Mouse (Mus musculus) spleen, adult 10 weeks (tissue): ENCODE results near the gene Magix. TPM values are rescaled to one million over a fixed set of nuclear protein-coding genes. Genes with fewer than 3 reads are reported as not detected.

ENCODE experiments used
- polyA plus RNA-seq: library from polyadenylated mRNA; stranded (reverse); fragments of 350-450 nt; fragmentation: Illumina TruSeq; extraction: RNeasy Lipid Tissue Mini Kit (QIAGEN cat#74804); gene quantifications from one replicate; pipeline ENCODE4 v1.2.3, GENCODE M21; 2015; ENCODE audit warnings: low replicate concordance; ENCODE audit not compliant: insufficient read depth

Magix gene
- 0.14 TPM for polyA plus RNA-seq

DNA sequence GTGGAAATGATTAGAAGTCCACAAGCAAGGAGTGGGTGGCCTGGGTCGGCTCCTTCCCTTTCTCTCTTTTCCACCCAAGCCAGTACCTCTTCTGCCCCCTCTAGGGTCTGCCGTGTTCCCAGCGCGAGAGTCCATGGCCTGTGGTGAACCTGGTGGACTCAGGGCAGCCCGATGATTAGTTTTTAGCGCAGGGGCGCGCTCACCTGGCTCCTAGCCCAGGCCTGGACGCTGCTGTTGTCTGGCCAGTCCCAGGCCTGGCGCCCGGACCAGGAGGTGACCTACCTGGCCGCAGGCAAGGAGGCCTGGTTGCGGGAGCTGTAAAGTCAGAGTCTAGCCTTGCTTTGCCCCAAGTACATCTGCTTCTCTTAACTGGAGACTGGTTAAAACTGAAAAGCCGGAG, at the start of gene Magix:
Magix (minus strand) TSS at position 388 of the 400 bp plus-strand sequence.

DNA sequence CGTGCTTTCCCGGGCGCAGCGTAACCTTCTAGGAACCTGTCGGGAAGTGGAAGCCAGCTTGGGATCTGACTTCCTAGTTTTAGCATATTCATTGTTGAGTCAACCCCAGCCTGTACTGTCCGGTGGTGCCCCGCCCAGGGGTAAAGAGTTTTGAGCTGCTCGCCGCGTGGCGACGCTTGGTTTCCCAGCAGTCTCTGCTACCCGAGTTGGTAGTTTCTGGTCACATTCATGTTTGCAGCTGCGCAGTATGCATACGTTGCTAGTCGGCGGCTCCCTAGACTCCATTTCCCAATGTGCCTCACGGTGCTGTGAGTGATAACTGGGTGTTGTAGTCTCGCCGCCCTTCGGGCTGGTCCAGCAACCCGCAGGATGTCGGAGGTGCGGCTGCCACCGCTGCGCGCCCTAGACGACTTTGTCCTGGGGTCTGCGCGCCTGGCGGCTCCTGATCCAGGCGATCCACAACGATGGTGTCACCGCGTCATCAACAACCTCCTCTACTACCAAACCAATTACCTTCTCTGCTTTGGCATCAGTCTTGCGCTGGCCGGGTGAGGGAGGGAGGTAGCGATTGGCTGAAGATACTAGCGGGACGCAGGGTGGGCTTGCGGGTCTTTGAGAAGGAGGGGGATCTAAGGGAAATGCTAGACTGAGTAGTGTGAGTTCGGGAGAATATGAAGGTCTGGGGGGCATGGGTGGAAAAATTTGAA, 47.3 kb upstream of the Magix start, which contains the start of gene Praf2:
Praf2 (plus strand) TSS at position 225 of the 707 bp plus-strand sequence.

DNA sequence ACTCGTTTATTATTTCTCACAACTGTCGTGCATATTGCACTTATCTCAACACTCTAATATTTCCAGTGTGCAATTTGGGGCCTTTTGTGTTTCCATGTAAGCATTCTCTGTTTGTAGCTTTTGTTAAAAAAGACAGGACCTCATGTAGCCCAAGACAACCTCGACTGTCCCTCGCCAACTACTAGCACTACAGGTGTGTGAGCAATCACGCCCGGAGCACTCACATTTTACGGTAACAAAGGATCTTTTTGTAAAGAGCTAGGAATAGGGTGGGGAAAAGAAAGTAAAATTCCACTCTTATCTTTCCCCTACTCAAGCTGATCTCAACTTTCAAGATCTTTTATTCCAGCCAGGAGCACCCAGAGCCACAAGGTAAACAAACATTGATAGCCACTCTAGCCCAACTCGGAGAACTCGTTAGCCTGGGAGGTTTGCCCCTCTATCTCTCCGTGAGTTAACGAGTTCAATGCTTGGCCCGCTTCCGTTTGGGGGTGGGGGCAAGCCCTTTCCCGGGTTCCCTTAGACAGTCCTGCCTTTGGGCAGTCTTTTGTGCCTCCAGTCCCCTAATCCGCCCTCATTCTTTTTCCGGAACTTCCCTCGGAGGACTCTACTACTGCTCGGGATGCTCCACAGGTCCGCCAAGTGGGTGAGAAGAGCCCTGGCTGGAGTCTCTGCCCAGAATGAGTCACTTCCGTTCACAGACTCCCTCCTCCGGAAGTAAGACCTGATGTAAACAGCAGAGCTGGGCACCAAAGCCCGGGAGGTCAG, 40.6 kb upstream of the Magix start, which contains the start of gene Gm45208:
Gm45208 (plus strand) TSS at position 732 of the 768 bp plus-strand sequence.

DNA sequence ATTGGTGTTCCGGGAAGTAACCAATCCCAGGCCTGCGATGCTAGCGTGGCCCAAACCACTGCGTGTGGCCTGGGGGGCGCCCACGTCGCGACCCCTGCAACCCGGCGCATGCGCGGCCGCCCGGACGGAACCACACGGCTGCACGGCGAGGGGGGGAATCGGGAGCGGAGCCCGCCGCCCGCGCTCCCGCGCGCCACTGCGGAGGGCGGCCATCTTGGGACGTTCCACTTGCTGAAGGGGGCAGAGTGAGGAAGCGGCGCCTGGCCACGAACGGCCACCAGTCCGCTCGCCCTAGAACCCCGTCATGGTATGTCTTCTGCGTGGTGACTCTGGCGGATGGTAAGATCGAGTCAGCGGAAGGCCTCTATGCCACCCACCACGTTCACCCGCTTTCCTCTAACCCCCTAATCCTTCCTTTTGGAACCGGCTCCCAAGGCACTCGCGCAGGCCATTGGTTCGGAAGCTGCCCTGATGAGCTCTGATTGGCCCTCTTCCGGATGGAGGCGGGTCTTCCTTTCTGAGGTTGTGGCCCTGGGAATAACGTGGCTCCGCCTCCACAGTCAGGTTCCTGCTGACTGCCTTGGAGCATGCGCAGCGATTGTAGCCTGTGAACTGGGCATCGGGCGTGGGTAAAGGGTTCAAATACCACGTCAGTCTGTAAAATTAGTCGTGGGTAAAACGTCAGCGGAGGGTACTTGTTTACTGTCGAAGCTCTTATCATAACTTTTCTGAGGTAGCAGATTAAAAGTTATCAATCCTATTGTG, 33.3 kb upstream of the Magix start, which contains the start of gene Wdr45:
Wdr45 (plus strand) TSS at position 199 of the 765 bp plus-strand sequence.

DNA sequence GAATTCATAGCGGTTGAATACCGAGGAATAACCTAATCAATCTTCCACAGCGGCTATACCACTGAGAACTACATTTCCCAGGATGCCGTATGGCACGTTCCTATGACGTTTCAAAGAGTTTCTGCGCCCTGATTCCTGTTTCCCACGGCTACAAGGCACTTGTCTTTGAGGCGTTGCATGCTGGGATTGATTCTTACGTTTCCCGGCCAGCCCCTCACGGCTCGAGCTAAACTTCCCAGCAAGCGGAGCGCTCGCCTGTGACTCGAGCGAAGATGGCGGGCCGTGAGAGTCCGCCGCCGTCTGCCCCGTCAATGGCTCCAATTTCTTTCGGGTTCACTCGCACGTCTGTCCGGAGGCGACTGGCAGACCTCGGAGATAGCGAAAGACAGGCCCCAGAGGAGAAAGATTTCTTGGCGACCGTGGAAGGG, 15.9 kb upstream of the Magix start, which contains the start of gene Gpkow:
Gpkow (plus strand) TSS at position 178 of the 428 bp plus-strand sequence.

DNA sequence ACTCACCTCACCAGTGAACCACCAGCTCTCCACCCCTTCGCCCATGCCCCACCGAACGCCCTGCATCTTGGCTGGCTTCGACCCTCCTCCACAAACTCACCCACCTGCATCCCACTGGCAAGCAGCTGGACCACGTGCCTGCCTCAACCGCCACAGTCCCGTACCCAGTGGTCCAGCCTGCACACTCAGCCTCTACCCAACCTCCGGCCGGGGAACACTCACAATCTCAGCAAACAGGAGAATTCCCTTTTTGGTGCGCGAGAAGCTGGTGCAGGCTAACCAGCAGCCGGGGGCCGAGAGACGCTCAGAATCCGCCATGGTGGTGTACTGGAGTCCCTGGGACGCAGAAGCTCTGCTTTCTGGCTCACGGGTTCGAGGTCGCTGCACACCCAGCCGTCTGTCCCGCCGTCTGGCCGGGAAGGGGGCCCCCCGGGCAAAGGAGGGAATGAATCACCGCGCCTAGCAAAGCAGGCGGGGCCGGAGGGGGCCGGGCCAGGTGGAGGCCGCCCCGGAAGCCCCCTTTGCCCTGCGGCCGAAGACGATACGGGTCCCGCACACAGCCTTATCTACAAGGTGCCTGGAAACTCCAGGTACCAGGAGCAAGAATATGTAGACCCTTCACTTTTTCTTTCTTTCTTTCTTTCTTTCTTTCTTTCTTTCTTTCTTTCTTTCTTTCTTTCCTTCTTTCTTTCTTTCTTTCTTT, 10.0 kb downstream of the Magix start, which contains the start of gene Plp2:
Plp2 (minus strand) TSS at position 470 of the 703 bp plus-strand sequence.

DNA sequence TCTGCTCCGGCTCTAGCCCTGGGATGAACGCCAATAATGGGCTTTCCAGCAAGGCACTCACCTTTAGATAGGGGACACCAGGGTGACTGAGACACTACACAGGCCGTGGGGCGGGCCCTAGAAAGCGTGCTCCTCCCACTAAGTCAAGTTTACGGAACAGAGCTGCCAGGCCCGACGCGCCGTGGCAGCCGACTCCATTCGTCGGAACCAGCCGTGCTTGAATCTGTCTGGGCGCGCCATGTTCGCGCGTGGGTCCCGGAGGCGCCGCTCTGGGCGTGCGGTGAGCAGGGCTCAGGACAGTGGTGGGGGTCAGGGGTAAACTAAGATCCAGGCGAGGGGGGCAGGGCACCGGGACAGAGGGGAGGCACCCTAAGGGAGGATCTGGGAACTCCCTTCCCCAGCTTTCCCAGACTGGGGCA, 23.8 kb downstream of the Magix start, which contains the start of gene Prickle3:
Prickle3 (plus strand) TSS at position 40 of the 419 bp plus-strand sequence.

DNA sequence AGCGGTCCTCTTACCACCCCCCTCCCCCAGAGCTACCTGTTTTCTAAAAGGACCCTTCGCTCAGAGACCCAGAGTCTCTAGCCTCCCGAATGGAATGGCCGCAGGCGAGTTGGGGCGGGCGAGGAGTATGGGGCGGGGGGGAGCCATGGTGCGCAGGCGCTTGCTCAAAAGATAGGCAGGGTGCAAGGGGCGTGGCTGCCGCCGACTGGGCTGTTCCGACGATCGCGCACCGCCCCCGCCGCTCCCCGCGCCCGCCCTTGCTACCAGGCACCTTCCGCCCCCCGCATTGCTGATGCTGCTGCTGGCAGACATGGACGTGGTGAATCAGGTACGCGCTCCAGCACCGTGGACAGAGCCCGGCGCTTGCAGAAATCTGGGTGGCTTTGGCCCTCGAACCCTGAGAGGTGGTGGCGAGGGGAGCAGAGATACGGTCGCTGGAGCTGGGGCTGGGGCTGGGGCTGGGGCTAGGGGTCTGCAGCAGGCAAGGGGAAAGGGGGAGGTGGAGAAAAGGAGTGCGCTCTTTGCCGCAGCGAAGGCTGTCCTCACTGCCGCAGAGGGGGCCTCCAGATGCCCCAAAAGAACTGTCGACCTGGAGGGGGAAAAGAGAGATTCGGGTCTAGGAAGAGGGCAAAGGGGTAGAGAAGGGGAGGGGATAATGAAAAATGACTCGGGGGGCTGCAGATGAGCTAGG, 42.5 kb downstream of the Magix start, which contains the start of gene Syp:
Syp (plus strand) TSS at position 71 of the 691 bp plus-strand sequence.

Other genes with a start within 250 kb of the Magix start
- gene Foxp3, start 107.6 kb downstream of the Magix start, polyA plus RNA-seq, result 7.6 TPM
- 2.0 TPM for gene Ppp1r3f, start 107.0 kb downstream of the Magix start, polyA plus RNA-seq
- 11.4 TPM for gene Ccdc22, start 75.7 kb downstream of the Magix start, polyA plus RNA-seq
- not detected for gene Cacna1f, start 74.2 kb downstream of the Magix start, polyA plus RNA-seq
- gene Syp, start 42.8 kb downstream of the Magix start, polyA plus RNA-seq, result 4.1 TPM
- gene Prickle3, start 24.0 kb downstream of the Magix start, polyA plus RNA-seq, result 18.5 TPM
- gene Plp2, start 9.9 kb downstream of the Magix start, polyA plus RNA-seq, result 119 TPM
- 51.7 TPM for gene Gpkow, start 15.9 kb upstream of the Magix start, polyA plus RNA-seq
- 38.0 TPM for gene Wdr45, start 33.1 kb upstream of the Magix start, polyA plus RNA-seq
- not detected for gene Gm45208, start 41.0 kb upstream of the Magix start, polyA plus RNA-seq
- 22.9 TPM for gene Praf2, start 47.2 kb upstream of the Magix start, polyA plus RNA-seq
- gene Ccdc120, start 69.7 kb upstream of the Magix start, polyA plus RNA-seq, result 2.0 TPM
- gene Tfe3, start 81.3 kb upstream of the Magix start, polyA plus RNA-seq, result 28.7 TPM
- 207 TPM for gene Gripap1, start 108.5 kb upstream of the Magix start, polyA plus RNA-seq
- gene Kcnd1, start 141.0 kb upstream of the Magix start, polyA plus RNA-seq, result 2.4 TPM
- gene Otud5, start 160.1 kb upstream of the Magix start, polyA plus RNA-seq, result 173 TPM
- gene Pim2, start 197.0 kb upstream of the Magix start, polyA plus RNA-seq, result 38.2 TPM
- 18.6 TPM for gene Slc35a2, start 202.8 kb upstream of the Magix start, polyA plus RNA-seq
- gene Pqbp1, start 218.0 kb upstream of the Magix start, polyA plus RNA-seq, result 129 TPM
- gene Timm17b, start 218.1 kb upstream of the Magix start, polyA plus RNA-seq, result 22.6 TPM
- gene Gm10491, start 226.6 kb upstream of the Magix start, polyA plus RNA-seq, result not detected
- not detected for gene Gm10490, start 228.3 kb upstream of the Magix start, polyA plus RNA-seq
- not detected for gene Pcsk1n, start 238.6 kb upstream of the Magix start, polyA plus RNA-seq
- gene Eras, start 247.4 kb upstream of the Magix start, polyA plus RNA-seq, result not detected